Mouse (Mus musculus) limb, embryonic 11.5 days (tissue): ENCODE measurements around the gene Phykpl. TPM values are rescaled to one million over a fixed set of nuclear protein-coding genes. Genes with fewer than 3 reads are reported as not detected.

Source experiments
- ATAC-seq: fragments of 200-750 bp; cut with Nextera tagmentation; 2 replicates; pipeline ENCODE4 v1.8.0; 2017; ENCODE audit warnings: low read depth; ENCODE audit not compliant: insufficient number of reproducible peaks, low FRiP score, low TSS enrichment
- DNase-seq: peaks from one replicate; pipeline ENCODE4 v3.0.0-alpha.2; 2015; ENCODE audit warnings: low spot score
- H3K27ac ChIP-seq: fragments of 300-500 bp; sonication (generic); replicated peaks from 2 replicates; pipeline ENCODE4 v1.5.1; 2014; ENCODE audit warnings: low read depth, mild to moderate bottlenecking, low read length
- H3K27me3 ChIP-seq: fragments of 300-500 bp; sonication (generic); 2 replicates; pipeline ENCODE4 v1.6.1; 2014; ENCODE audit warnings: mild to moderate bottlenecking, low read length, mixed read lengths; ENCODE audit not compliant: control insufficient read depth, insufficient read depth
- H3K36me3 ChIP-seq: fragments of 300-500 bp; sonication (generic); 2 replicates; pipeline ENCODE4 v1.6.1; 2014; ENCODE audit warnings: mild to moderate bottlenecking, low read length, moderate library complexity, mixed read lengths; ENCODE audit not compliant: control insufficient read depth, insufficient read depth
- H3K4me1 ChIP-seq: fragments of 300-500 bp; sonication (generic); 2 replicates; pipeline ENCODE4 v1.6.1; 2014; ENCODE audit warnings: low read length, mixed read lengths; ENCODE audit not compliant: control insufficient read depth, insufficient read depth
- H3K4me2 ChIP-seq: fragments of 300-500 bp; sonication (generic); 2 replicates; pipeline ENCODE4 v1.6.1; 2014; ENCODE audit warnings: low read depth, mild to moderate bottlenecking, moderate library complexity; ENCODE audit not compliant: severe bottlenecking
- H3K4me3 ChIP-seq: fragments of 300-500 bp; sonication (generic); 2 replicates; pipeline ENCODE4 v1.5.1; 2014; ENCODE audit warnings: low read depth, low read length
- H3K9ac ChIP-seq: fragments of 300-500 bp; sonication (generic); 2 replicates; pipeline ENCODE4 v1.6.1; 2014; ENCODE audit warnings: mild to moderate bottlenecking, low read length
- H3K9me3 ChIP-seq: fragments of 300-500 bp; sonication (generic); 2 replicates; pipeline ENCODE4 v1.6.1; 2016; ENCODE audit warnings: low read length; ENCODE audit not compliant: control insufficient read depth
- WGBS: fragments of 180-500 bp; shearing (Covaris S2); extraction: QIAGEN DNeasy Blood & Tissue Kit; methylation state at CpG from one replicate; pipeline ENCODE4 v1.1.7; 2014; 5-methylcytosine and 5-hydroxymethylcytosine counted together
- polyA plus RNA-seq: library from polyadenylated mRNA; unstranded; fragments of >200 nt; fragmentation: Nextera tagmentation; extraction: Ambion mirVana; gene quantifications from 2 replicates; pipeline ENCODE4 v1.2.1, GENCODE M21; 2014

Gene Phykpl
- 11.0 and 12.5 TPM in 2 replicates for polyA plus RNA-seq

DNA sequence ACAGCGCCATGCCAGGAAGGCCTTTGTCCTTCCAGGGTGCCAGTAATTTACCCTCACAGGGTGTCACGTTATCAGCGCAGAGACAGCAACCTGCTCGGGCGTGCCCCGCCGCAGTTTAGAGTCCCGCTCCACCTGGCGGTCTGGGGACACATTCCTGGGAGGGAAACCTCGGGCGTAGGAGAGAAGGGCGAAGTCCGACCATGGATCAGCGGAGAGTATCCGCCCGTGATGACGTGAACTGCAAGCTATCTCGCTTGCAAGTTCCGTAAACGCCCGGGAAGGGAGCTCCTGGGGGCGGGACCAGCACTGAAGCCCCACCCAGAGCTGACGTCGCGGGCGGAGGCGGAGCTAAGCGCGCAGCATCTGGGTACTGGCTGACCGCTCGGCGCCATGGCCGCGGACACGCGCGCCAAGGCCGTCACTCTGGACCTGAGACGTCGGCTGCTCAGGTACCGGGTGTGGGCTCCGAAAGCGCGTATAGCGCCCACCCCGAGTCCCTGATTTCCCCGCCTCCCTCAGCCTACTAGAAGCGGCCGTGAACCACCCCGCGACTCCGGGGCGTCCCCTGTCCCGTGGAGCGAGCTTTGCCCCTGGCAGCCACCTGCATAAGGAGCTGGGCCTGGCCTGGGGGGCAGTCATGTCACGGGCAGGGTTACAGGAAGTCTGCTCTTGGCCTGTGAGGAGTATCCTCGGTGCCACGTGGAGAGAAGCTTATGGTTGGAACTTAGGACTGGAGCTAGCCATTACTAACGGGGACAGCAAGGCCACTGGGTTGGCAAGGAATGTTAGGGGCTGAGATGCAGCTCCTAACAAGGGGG lies at the start of gene Phykpl:
Gene Phykpl (plus strand): TSS at position 327 of the 818 bp plus-strand sequence.
- Histone ChIP-seq H3K4me2 (peak within 1 kb of the TSS; percentile 86), H3K4me3 (peak within 1 kb of the TSS; percentile 58), H3K4me1 (peaks cover 11% of the 10 kb centered on the region), H3K36me3 (peaks cover 15% of the 10 kb centered on the region), H3K9me3 (no peaks in the 10 kb centered on the region), H3K9ac (peak within 1 kb of the TSS; percentile 76), H3K27ac (peak within 1 kb of the TSS; percentile 85), H3K27me3 (no peaks in the 10 kb centered on the region)
- ATAC-seq, result peak; percentile 89
- peak; percentile 99 for DNase-seq
- WGBS, result under 1% methylated on average over 59 of the region's 59 CpGs

DNA sequence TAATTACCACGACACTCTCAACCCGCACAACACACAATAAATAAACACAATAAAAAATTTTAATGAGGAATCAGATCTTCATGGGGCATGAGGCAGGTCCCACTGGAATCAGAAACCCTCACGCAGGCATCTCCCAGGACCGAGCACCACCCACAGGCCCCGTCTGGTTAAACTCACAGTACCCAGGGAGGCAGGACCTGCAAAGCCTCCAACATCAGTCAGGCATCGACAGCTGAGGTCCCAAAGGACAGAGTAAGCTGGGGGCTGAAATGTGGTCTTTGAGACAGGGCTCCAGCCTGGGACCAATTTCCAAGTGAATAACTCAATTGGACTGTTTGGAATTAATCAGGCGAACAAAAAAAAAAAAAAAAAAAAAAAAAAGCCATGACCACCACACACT lies 46.2 kb upstream of the Phykpl start:
- H3K36me3 ChIP-seq, result no peaks in the 10 kb centered on the region
- no peak overlapping the region for H3K4me2 ChIP-seq
- H3K27me3 ChIP-seq, result no peaks in the 10 kb centered on the region
- no peaks in the 10 kb centered on the region for H3K9me3 ChIP-seq
- H3K4me3 ChIP-seq, result no peak overlapping the region
- no peak overlapping the region; the same call in 1 of the 2 replicates for H3K27ac ChIP-seq
- peaks cover 32% of the 10 kb centered on the region for H3K4me1 ChIP-seq
- 16% methylated on average over 7 of the region's 7 CpGs for WGBS
- ATAC-seq, result no peak
- H3K9ac ChIP-seq, result no peak overlapping the region
- peak; percentile 58 for DNase-seq

DNA sequence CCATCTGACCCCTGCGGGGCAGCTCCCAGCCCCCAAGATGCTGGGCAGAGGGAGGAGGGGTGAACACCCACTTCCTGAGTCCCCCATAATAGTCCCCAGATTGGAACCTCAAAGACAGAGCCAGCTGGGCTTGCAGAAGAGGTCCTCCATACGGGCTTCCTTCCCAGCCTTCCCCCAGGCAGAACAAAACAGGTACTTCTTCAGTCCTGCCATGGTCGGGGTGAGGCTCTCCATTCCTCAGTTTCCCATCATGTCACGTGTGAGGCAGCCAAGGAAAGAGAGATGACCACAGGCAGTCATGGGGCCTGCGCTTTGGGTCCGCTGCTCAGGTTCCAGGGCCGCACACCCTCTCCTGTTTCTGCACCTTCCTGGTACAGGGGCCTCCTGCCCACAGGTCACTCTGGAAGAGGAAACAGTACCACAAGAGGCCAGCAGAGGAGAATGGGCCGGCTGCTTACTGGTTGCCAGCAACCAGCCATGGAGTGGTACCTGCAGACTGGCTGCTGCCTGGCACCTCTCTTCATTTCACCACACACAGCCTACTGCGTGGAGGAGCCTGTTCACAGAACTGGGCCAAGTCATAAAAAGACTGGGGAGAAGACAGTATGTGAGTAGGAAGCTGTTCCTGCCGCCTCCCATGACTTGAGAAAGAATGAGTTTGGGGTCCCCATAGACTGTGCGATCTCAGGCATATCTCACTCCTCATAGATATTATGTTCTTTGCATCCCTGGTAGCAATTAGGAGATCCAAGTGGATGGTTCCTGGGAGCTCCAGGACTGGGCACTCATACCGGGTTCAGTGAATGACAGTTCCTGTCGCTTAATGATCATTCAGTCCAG lies 45.4 kb upstream of the Phykpl start:
- peak; percentile 59 for DNase-seq
- Histone ChIP-seq H3K9ac (no peak overlapping the region), H3K4me3 (no peak overlapping the region), H3K36me3 (no peaks in the 10 kb centered on the region), H3K4me2 (no peak overlapping the region; the same call in 1 of the 2 replicates), H3K27ac (peak overlapping the region; percentile 36; the same call in 1 of the 2 replicates), H3K27me3 (no peaks in the 10 kb centered on the region), H3K4me1 (peaks cover 30% of the 10 kb centered on the region), H3K9me3 (no peaks in the 10 kb centered on the region)
- ATAC-seq, result no peak
- WGBS, result 45% methylated on average over 13 of the region's 13 CpGs

DNA sequence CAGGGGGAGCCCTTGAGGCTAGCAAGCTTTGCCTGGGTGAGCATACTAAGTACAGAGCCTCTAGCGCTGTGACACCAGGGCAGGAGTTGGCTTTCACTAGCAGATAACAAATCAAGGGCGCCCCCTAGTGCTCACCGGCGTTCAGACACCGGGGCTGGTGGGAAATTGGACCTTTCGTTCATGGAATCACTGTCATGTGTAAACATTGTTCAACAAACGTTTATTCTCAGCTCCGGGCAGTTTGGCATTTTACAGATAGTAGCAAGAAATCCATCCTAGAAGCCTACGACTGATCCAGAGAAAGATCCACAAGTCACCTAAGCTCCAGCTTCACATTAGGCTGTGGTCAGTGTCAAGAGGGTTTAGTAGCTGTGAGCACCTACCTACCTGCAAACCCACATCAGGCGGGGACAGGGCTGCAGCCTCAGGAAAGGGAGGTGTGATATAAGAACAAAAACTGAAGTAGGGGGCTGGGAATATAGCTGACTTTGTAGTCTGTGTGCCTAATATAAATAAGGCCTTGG lies 44.7 kb upstream of the Phykpl start:
- H3K27ac ChIP-seq, result no peak overlapping the region
- ATAC-seq, result peak; percentile 41
- H3K4me1 ChIP-seq, result peaks cover 30% of the 10 kb centered on the region
- no peaks in the 10 kb centered on the region for H3K9me3 ChIP-seq
- no peaks in the 10 kb centered on the region for H3K27me3 ChIP-seq
- no peak overlapping the region for H3K4me3 ChIP-seq
- WGBS, result 12% methylated on average over 10 of the region's 10 CpGs
- no peak overlapping the region for H3K9ac ChIP-seq
- H3K36me3 ChIP-seq, result no peaks in the 10 kb centered on the region
- H3K4me2 ChIP-seq, result no peak overlapping the region
- DNase-seq, result peak; percentile 100

DNA sequence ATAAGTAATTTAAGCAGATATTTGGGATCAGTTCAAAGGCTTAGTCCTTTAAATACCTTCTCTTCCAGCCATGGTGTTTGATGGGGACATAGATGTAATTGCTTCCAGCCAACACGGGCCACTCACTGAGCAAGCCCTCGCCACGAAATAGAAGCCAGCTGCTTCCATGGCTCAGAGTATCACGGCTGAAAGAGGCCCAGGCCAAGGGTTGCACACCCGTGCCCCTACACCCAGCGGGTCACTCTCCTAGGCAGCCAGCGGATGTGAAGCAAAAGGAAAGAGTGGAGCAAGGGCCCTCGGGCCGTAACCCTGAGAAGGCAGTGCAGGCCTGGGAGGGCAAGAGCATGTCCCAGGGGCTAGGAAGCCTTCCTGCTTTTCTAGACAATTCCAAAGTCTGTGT lies 42.1 kb upstream of the Phykpl start:
- no peak overlapping the region for H3K4me3 ChIP-seq
- WGBS, result 10% methylated on average over 9 of the region's 9 CpGs
- peaks cover 36% of the 10 kb centered on the region for H3K4me1 ChIP-seq
- H3K9ac ChIP-seq, result no peak overlapping the region
- no peaks in the 10 kb centered on the region; the same call in 1 of the 2 replicates for H3K27me3 ChIP-seq
- peak; percentile 73 for DNase-seq
- no peaks in the 10 kb centered on the region for H3K9me3 ChIP-seq
- no peak overlapping the region for H3K4me2 ChIP-seq
- no peak for ATAC-seq
- H3K27ac ChIP-seq, result peak overlapping the region; percentile 84
- H3K36me3 ChIP-seq, result no peaks in the 10 kb centered on the region

DNA sequence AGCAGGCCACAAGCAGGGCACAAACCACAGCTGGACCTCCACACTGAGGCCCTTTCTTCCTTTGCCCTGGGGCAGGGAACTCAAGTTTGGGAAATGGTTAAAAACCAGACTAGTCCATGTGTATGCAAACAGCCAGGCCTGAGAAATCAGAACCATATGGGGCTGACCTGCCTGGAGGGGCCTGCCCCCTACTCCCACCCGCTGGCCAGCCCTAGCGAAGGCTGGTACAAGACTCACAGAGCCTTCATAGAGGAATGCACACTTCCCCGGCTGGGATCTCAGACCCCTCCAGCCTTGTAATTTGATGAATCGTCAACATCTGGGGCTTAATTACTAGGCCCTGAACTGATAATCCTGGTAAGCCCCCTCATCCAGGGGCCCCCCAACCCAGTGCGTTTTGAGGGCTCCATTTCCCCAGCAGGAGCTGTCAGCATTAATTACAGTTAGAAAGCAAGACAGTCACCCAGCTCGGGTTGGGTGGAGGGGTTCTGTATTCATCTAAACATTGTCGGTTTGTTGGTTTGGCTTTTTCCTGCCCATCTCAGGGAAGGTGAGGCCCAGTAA lies 41.0 kb upstream of the Phykpl start:
- WGBS, result 2% methylated on average over 7 of the region's 7 CpGs
- H3K4me1 ChIP-seq, result peaks cover 32% of the 10 kb centered on the region
- H3K9me3 ChIP-seq, result no peaks in the 10 kb centered on the region
- peak; percentile 68 for ATAC-seq
- peak; percentile 87 for DNase-seq
- H3K27ac ChIP-seq, result peak overlapping the region; percentile 84
- no peak overlapping the region; the same call in 1 of the 2 replicates for H3K4me2 ChIP-seq
- H3K27me3 ChIP-seq, result no peaks in the 10 kb centered on the region; the same call in 1 of the 2 replicates
- H3K4me3 ChIP-seq, result no peak overlapping the region
- no peaks in the 10 kb centered on the region for H3K36me3 ChIP-seq
- no peak overlapping the region for H3K9ac ChIP-seq

DNA sequence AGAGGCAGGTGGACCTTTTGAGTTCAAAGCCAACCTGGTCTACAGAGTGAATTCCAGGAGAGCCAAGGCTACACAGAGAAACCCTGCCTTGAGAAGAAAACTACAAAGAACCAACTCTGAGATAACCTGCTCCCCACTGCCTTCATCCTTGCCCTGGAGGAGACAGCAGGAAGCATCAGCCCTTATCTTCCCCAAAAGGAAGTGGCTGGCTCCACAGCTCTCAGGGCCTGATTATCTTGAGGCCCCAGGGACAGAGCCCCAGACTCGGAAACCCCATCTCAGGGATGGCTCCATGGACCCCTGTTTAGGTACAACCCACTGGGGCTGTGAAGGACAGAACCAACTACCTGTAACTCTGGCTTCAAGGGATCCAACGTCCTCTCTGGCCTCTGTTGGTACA lies 40.1 kb upstream of the Phykpl start:
- whole genome bisulfite sequencing, result 78% methylated on average over 2 of the region's 2 CpGs
- Histone ChIP-seq H3K9me3 (no peaks in the 10 kb centered on the region), H3K27ac (no peak overlapping the region), H3K36me3 (no peaks in the 10 kb centered on the region), H3K4me1 (peaks cover 24% of the 10 kb centered on the region), H3K27me3 (no peaks in the 10 kb centered on the region; the same call in 1 of the 2 replicates), H3K9ac (no peak overlapping the region), H3K4me2 (no peak overlapping the region), H3K4me3 (no peak overlapping the region)
- no peak for ATAC-seq
- no peak for DNase-seq

GRCm38 (mm10) chr11:51545811-51546210 lies 38.7 kb upstream of the Phykpl start:
- Histone ChIP-seq H3K36me3 (no peaks in the 10 kb centered on the region), H3K4me1 (peaks cover 23% of the 10 kb centered on the region), H3K9ac (no peak overlapping the region), H3K27ac (0 out of 2 replicates have a peak overlapping the region, but pooled peaks have one; percentile 2), H3K9me3 (no peaks in the 10 kb centered on the region), H3K4me2 (no peak overlapping the region), H3K27me3 (no peaks in the 10 kb centered on the region; the same call in 1 of the 2 replicates), H3K4me3 (no peak overlapping the region)
- DNase-seq, result peak; percentile 49
- no peak for ATAC-seq
- WGBS, result 26% methylated on average over 4 of the region's 4 CpGs
